Mouse (Mus musculus): ENCODE measurements around the gene Gm45233.
A peak's percentile ranks its signal among the peaks of the same experiment; 100 is the strongest.

Gene Gm45233

DNA sequence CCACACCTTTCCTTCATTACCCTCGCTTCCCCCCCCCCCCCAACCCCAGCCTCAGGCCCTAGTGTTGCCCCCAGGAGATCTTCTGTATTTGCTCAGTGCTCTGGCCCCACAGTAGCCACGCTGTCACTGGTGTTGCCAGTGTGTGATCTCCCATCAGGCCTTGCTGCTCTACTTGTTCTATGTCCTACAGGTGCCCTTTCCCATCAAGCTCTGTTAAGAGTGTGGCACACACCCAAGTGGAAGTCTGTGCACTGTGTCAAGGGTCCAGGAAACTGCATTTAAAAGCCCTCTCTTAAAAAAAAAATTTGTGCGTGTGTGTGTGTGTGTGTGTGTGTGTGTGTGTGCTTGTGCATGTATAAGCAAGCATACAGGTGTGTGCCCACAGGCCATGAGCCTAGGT is 4.3 kb downstream of the Gm45233 start:
- DNase-seq (ENCODE audit: low spot score) = no peak

DNA sequence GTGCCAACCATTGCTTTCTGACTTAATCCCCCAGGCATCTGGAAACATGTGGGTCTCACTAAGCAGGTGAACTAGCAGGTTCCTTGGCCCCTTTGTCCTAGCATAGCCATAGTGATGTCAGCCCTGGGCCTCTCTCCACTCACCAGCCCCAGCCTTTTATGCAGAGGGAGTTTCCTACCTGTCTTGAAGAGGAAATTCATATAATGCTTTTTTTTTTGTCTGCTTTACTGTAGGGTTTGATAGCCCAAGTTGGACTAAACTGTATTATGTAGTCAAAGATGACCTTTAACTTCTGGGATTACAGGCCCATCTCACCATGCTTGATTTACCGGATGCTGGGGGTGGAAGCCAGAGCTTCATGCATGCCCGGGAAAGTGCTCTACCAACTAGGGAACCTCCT is 5.9 kb downstream of the Gm45233 start:
- no peak for DNase-seq (ENCODE audit: low spot score)

DNA sequence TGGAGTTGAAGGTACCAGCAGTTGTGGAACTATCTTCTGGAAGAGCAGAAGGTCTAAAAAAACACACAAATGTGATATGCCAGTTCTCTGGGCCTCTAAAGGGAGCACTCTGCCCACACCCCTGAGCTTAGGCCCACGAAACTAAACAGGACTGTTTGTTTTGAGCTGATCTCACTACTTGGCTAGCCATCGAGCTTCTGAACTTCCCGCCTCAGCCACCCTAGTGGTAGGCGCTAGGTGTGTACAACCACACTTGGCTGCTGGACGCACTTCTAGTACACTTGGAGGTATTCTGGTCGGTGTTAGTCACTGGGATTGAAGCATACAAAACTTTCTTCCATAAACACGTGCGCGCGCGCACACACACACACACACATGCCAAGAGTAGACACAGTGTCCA is 7.8 kb downstream of the Gm45233 start:
- DNase-seq (ENCODE audit: low spot score) = no peak

DNA sequence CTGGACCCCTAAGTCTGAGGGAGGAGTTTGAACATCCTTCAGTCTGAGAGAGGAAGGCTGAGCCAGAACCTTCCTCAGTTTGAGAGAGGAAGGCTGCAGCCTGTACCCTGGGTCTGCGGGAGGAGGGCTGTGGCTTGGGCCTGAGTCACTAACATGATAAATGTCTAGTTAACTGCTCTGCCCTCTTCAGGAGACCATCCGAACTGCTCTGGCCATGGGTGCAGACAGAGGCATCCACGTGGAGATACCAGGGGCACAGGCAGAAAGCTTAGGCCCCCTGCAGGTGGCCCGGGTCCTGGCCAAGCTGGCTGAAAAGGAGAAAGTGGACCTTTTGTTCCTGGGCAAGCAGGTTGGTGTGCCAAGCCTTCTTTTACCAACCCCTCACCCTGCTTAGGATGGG is 8.7 kb downstream of the Gm45233 start:
- no peak for DNase-seq (ENCODE audit: low spot score)

DNA sequence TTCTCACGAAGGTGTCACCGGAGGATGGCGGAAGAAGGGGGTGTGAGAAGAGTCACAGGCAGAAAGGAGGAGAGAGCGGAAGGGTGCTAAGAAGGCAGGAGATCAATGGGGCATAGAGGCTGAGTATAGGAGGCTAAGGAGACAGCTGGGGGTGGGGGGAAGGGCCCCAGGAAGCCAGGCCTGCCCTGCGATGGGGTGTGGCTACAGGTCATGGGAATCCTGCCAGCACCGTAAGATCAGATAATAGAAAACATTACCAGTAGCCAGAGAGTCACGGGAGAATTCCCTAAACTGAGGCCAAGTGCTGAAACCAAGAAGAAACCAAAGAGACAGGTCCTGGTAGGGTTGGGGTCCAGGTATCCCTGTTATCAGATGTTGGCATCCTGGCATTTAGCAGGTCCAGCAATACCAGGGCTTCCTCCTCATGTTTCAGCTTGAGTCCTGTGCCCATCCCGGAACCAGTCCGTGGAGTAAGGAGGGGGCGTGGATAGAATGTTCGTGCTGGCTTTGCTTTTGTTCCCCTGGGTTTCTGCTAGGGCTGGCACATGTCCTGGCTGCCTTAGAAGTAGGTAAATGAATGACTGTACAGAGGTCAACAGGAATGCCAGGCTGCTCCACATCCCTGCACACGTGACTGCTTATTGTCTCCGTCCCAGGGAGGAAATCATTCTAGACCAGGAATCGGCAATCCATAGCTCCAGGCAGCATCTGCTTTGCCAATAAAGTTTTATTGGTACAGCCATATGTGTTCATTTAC is 9.8 kb downstream of the Gm45233 start:
- DNase-seq (ENCODE audit: low spot score) = no peak

DNA sequence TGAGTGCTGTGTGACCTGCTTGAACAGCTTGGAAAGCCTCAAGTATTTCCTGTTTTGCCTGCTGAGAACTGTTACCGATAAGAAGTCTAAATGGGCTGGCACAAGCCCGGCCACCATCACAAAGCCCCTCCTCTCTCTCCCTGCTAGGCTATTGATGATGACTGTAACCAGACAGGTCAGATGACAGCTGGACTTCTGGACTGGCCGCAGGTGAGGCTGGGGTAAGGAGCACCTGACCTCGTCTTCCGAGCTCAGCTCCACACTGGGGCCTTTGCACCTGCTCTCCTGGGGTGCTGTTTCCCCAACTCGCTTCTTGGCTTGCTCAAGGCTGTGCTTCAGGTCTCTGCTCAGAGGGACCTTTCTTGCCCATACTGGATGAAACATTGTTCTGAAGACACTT is 10.4 kb downstream of the Gm45233 start:
- no peak for DNase-seq (ENCODE audit: low spot score)

DNA sequence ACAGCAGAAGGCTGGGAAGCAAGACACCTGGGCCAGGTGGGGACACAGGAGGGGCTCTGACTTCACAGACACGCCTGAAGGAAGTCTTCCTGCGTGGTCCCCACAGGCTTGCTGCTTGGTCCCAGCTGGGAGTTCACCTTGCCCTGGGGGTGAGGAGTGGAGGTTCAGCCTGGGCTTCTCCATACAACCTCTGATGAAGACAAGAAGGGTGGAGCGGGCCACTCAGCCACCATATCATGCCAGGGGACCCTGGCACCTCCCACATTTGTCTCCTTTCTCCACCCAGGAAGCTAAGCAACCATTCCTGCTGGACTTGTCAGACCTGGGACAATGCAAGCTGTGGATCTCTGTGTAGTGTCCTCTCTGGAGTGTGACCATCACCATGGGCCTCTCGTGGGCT is 18.9 kb downstream of the Gm45233 start, which contains the start of gene Vsig10l:
Gene Vsig10l (plus strand): TSS at position 301 of the 400 bp plus-strand sequence.
- DNase-seq (ENCODE audit: low spot score) = no peak

DNA sequence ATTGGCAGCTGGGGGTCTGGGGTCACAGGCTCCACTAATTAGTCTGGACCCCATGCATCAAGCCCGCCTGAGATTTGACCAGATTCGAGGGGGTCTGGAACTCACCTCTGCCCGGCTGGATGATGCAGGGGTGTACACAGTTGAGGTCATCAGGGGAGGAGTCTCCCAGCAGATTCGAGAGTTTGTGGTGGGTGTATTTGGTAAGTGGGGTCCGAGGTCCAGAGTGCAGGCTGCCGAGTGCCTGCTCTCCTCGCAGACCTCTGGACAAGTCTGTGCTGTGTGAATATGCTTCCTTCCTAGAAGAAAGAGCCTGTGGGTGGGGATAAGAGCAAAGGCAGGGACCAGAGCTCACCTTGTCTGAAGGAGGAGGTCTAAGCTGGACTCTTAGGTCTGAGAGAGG is 20.0 kb downstream of the Gm45233 start:
- DNase-seq (ENCODE audit: low spot score) = no peak

DNA sequence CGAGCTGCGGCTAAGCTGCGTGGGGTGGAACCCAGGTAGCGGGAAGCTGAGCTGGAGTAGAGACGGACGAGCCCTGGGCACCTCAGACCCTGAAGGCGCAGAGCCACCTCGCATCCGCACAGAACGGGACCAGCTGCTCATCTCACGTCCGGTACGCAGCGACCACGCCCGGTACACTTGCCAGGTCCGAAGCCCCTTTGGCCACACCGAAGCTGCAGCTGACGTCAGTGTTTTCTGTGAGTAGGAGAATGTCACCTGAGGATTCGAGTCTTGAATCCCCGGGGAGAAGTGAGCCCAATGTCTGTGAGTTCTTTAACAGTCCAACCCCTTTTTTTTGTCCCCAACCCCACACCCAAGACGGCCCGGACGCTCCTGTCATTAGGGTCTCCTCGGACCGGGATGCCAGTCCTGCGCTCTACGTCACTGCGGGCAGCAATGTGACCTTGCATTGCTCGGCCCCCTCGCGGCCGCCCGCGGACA is 21.0 kb downstream of the Gm45233 start:
- DNase-seq (ENCODE audit: low spot score) = no peak

DNA sequence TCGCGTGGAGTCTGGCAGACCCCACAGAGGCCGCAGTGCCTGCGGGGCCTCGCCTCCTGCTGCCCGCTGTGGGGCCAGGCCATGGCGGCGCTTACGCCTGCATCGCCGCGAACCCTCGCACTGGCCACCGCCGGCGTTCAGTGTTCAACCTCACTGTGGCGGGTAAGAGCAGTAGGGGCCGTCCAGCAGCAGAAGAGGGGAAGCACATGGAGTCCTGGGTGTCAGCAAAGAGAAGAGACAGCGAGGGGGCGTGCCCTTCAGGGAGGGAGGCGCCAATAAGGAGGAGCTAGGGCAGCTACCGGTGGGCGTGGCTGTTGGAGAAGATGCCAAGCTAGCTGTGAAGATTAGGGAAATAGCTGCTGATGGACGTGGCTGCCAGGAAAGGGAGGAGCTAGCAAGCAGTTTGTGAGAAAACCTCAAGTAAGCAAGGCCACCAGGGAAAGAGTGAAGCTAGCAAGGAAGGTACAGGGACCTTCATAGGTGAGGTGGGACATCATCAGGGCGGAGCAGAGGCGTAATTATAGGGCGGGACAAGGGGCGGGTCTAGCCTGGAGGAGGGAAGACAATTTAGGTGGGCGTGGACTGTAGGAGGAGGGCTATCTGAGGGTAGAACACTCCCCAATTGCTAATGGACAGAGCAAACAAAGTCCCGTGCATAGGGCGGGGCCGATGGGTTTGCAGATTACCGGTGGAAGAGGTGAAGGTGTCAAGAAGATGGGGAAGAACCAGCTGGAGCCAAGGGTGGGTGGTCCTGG is 21.6 kb downstream of the Gm45233 start:
- DNase-seq (ENCODE audit: low spot score) = peak; percentile 83

DNA sequence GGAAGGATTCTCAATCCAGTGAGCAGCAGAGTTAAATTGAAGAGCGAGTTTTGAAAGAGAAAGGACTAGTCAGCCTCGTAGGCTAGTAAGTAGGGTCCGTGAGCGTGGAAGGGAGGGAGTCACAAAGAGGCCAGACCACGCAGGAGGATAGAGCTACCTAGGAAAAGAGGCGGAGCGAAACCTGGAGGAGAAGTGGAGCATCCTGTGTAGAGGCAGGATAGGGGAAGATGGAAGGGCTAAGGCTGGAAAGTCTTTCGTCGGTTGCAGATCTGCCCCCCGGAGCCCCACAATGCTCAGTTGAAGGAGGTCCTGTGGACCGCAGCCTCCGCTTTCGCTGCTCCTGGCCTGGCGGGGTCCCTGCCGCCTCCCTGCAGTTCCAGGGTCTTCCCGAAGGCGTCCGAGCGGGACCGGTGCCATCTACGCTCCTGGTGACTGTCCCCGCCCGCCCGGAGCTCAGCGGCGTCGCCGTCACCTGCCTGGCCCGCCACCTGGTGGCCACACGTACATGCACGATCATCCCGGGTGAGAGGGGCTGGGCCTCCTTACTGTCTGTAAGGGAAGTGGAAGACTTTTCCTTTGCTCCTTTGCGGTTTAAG is 22.3 kb downstream of the Gm45233 start:
- DNase-seq (ENCODE audit: low spot score) = peak; percentile 52

DNA sequence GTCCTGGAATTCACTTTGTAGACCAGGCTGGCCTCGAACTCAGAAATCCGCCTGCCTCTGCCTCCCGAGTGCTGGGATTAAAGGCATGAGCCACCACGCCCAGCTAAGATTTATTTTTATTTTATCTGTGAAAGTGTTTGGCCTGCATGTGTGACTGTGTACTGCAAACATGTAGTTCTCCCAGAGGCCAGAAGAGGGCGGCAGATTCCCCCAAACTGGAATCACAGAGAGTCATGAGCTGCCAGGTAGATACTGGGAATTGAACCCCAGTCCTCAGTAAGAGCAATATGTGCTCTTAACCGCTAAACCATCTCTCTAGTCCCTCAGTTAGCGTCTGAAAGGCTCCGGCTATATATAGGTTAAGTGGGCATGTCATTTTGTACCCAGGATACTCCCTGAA is 26.4 kb downstream of the Gm45233 start:
- DNase-seq (ENCODE audit: low spot score) = no peak

DNA sequence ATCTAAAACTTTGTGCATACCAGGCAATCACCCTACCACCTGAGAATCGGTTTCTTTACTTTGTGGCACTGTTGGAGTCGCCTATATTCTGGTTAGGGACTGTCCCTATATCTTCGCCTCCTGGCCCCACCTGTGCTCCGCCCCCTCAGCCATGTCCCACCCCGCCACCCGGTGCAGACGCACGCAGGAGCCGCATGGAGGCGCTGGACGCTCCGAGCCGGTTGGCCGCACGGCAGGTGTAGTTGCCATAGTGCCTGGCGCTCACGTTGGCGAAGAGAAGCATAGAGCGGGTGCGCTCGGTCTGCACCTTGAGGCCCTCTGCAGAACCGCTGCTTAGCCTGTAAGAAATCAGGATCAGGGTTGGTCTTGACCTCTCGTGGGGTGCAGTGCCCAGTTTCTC is 31.8 kb downstream of the Gm45233 start:
- no peak for DNase-seq (ENCODE audit: low spot score)

DNA sequence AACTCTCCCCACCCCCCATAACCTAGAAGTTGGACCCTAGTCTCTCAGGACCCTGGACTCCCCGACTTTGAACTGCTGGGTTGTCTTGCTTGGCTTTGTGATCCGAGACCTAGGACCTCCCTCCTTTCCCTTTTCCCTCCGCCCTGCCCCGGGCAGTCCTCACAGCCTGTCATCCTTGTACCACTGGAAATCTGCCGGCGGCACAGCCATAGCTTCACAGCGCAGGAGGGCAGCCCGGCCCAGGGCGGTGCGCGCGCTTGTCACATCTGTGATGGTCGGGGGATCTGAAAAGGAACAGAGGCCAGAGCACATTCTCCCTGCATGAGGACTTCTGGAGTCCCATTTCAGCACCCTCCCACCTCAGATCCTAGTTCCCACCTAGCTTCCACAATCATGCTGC is 32.4 kb downstream of the Gm45233 start:
- no peak for DNase-seq (ENCODE audit: low spot score)

DNA sequence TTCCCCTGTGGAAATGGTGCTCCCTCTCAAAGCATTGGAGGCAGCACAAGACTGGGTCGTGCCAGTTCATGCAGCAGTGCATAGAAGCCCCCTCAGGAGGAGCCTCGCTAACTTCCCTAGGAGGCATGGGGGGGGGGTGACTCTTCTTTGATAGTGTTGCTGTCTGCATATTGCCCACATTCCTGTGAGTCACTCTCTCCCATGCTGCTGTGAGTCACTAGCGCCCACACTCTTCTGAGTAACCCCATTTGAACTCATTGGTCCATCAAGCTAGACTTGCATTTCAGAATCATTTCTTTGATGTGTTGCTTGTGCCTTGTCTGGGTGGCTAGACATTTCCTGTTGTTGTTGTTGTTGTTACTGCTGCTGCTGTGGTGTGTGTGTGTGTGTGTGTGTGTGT is 37.3 kb downstream of the Gm45233 start:
- DNase-seq (ENCODE audit: low spot score) = no peak

DNA sequence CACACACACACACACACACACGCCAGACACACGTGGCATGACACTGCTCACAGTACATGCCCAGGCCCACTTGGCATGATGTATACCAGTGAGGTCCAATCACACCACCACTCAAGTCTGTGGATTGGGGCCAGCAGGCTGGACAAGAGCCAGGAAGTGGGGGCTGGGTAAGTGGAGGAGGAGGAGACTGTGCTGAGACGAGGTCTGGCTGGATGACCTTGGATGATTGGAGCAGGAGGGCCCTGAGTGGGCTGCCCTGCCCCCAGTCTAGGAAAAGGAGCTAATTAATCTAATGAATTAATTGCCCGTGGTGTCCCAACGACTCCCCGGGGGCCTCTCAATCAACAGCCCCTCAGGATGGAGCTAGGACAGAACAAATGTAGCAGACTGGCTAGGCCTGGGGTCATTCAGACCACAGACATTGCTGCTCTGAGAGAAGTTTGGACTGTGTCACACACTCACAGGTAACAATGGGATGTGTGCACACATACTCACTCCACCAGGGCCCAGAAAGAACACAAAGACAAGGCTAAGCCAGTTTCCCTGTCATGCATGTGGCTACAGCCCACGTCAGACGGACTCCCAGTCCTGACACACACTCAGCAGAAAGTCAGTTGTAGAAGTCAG is 38.3 kb downstream of the Gm45233 start:
- DNase-seq (ENCODE audit: low spot score) = no peak

DNA sequence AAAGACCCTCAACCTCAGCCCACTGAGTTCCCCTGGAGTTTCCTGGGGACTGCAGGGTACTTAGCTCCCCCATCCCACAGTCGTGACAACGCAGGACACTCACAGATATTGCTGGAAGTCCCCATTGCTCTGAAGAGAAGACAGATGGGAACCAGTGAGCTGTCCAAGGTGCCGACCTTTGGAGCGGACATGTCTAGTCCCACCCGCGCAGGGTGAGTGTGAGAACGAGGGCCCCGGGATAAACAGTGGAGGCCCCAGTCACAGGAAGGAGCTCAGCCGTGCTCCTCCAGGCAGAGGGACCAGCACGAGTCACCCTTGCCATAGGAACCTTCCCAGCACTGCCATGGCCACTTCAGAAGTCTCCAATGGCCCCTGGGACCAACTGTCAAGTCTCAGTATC is 39.3 kb downstream of the Gm45233 start:
- no peak for DNase-seq (ENCODE audit: low spot score)

DNA sequence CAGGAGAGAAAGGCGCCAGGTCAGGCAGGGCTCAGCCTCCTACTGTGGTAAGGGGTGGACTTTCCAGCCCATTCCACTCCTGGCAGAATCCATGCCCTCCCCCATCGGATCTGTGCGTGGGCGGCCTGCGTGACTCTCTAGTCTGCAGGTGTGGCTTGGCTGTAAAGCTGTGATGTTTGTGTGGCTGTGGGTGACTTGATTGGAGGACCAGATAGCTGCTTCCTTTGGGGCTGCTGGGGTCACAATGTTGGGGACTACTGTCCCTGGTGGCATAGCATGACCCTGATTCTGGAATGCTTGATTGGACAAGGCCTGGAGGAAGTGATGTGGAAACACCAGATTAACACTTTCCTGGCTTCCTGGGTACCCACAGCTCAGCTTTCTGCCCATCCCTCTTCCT is 44.7 kb downstream of the Gm45233 start:
- no peak for DNase-seq (ENCODE audit: low spot score)

DNA sequence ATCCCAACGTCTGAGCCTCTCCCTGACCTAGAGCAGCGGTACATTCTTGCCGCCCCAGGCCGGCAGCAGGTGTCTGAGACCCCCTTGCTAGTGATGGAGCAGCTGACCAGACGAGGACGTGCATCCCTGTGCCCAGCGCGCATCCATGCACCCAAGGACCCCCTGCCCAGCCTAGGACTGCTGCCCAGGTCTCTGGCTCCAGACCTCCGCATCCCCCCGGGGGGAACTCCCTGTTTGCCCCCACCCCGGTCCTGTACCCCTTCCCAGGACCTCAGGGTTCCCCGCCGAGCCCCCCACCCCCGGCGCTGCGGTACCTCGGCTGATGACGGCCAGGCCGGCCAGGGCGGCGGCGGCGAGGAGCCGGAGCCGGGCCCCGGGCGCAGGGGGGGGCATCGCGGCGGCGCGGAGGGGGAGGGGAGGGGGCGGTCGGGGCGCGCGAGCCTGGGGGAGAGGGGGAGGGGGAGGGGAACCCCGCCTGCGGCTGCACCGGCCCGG is 45.8 kb downstream of the Gm45233 start, which contains the start of gene Iglon5:
Gene Iglon5 (minus strand): TSS at position 445 of the 495 bp plus-strand sequence.
- no peak for DNase-seq (ENCODE audit: low spot score)

DNA sequence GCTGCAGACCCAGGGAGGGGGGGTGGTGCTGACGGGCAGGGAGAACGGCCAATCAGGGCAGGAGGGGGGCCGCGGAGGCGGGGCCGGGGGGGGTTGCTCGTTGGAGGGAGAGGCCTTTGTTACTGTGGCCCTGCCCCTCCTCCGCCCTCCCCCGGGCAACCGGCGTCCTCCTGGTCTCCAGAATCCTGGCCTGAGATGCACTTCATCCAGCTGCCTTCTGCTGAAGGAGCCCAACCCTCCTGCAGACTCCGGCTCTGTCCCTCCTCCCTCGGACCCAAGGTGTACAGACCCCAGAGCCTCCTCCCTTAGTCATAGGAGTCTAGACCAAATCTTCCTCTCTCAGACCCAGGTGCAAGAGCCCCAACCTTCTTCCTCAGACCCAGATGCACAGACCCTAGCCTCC is 46.3 kb downstream of the Gm45233 start:
- no peak for DNase-seq (ENCODE audit: low spot score)

DNA sequence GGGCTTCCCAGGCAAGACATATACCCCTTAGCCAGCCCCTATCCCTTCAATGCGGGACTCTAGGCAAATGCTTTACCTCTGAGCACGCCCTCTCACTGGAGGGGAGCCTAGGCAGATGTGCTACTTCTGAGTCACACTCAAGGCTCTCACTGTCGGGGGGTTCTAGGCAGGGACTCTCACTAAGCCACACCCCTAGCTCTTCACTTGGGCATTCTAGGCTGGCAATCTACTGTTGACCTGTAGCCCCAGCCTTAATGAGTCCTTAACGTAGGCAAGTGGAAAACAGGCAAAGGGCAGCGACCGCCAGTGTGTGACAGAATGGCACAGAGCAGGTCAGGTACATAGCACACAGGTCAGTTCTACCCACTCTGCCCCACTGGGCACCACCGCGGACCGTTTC is 46.9 kb downstream of the Gm45233 start:
- DNase-seq (ENCODE audit: low spot score) = no peak

DNA sequence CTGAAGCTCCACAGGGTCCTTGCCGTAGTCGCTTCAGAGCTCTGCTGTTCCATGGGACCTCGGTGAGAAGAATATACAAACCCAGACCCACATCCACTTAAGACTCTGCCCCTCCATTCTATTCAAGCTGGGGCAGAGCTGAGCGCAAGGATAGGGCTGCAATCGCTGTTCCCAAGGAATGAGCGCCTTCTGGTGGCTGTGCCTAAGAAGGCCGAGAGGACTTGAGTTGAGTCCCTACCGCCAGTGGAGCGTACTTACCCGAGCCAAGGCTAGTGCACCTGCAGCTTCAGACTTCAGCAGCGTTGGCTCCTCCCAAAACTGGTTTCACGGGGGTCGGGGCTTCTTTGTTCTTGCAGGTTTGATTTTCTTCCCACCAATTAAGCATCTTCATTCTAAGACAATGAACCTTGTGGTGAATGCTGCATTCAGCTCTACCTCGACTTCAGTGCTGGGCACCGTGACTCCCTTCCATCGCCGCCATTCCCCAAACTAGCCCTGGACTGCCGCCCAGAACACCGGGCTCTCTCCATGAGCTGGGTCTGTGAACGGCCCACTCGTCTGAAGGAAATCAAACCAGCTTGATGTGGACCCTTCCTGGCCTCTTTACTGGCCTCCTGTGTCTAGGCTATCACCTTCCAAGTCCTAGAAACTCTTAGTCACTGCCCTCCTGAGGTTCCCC is 51.6 kb downstream of the Gm45233 start:
- no peak for DNase-seq (ENCODE audit: low spot score)

All from ovary, adult 18-20 months (tissue).